ENCODE assay signal across 24 mouse cellular contexts in genomic region chr4:137046110-137046509, GRCm38 (mm10).
"Had no signal": no experiment of that assay in that cellular context is flagged by ENCODE, and none has a peak within 500 bp of the region (broad histone marks: within the 10 kb centered on the region; RNA-seq: fewer than 3 reads in every experiment).

No protein-coding gene starts in this region.

- H3K27ac ChIP-seq: embryonic facial prominence, embryonic 10.5 days; embryonic facial prominence, embryonic 12.5 days; embryonic facial prominence, embryonic 13.5 days; forebrain, embryonic 10.5 days; forebrain, embryonic 12.5 days; forebrain, embryonic 13.5 days; forebrain, embryonic 15.5 days; gastrocnemius, adult 2 months; heart, adult 2 months had no signal

- H3K4me3 ChIP-seq: embryonic facial prominence, embryonic 10.5 days; embryonic facial prominence, embryonic 12.5 days; embryonic facial prominence, embryonic 13.5 days; embryonic facial prominence, embryonic 15.5 days; erythroblast, embryonic 14.5 days; forebrain, embryonic 10.5 days; forebrain, embryonic 12.5 days; forebrain, embryonic 13.5 days; forebrain, embryonic 15.5 days; gastrocnemius, adult 2 months; heart, adult 2 months had no signal

- H3K4me2 ChIP-seq: embryonic facial prominence, embryonic 12.5 days; embryonic facial prominence, embryonic 13.5 days; embryonic facial prominence, embryonic 15.5 days; forebrain, embryonic 12.5 days; forebrain, embryonic 13.5 days; forebrain, embryonic 15.5 days had no signal

- H3K9ac ChIP-seq: embryonic facial prominence, embryonic 12.5 days; embryonic facial prominence, embryonic 15.5 days; forebrain, embryonic 12.5 days; forebrain, embryonic 13.5 days; forebrain, embryonic 15.5 days; forebrain, postnatal 0 days had no signal

- ATAC-seq: forebrain, embryonic 13.5 days; forebrain, embryonic 14.5 days; forebrain, embryonic 15.5 days; forebrain, embryonic 16.5 days; forebrain, postnatal 0 days had no signal

- DNase-seq: cerebellum, adult 8-10 months; cerebellum, adult 9-10 months; cerebellum, postnatal 36 days; embryo, embryonic 11 days; forebrain, postnatal 0 days; gastrocnemius, adult 2 months; gastrocnemius, postnatal 10 days; gastrocnemius, postnatal 14 days; gastrocnemius, postnatal 25 days; gastrocnemius, postnatal 36 days; heart, adult 11 months; heart, adult 18-20 months; heart, adult 2 months had no signal

- H3K36me3 ChIP-seq: embryonic facial prominence, embryonic 10.5 days; embryonic facial prominence, embryonic 12.5 days; embryonic facial prominence, embryonic 13.5 days; embryonic facial prominence, embryonic 15.5 days; forebrain, embryonic 10.5 days; forebrain, embryonic 12.5 days; forebrain, embryonic 15.5 days had no signal

- H3K9me3 ChIP-seq: embryonic facial prominence, embryonic 15.5 days; forebrain, embryonic 12.5 days; forebrain, embryonic 13.5 days; forebrain, embryonic 15.5 days had no signal
